Mouse (Mus musculus) heart, postnatal 0 days (tissue): ENCODE results near the gene Fbxw11. TPM values are rescaled to one million over a fixed set of nuclear protein-coding genes. Genes with fewer than 3 reads are reported as not detected.

Experiments
- ATAC-seq: fragments of 200-750 bp; cut with Nextera tagmentation; 2 replicates; pipeline ENCODE4 v1.8.0; 2017; ENCODE audit warnings: low read depth, moderate number of reproducible peaks, moderate library complexity; ENCODE audit not compliant: insufficient read depth
- DNase-seq: peaks from one replicate; pipeline ENCODE4 v3.0.0-alpha.2; 2016; ENCODE audit warnings: low spot score
- H3K27ac ChIP-seq: fragments of 300-500 bp; sonication (generic); 2 replicates; pipeline ENCODE4 v1.5.1; 2014; ENCODE audit warnings: low read depth, mild to moderate bottlenecking
- H3K27me3 ChIP-seq: fragments of 300-500 bp; sonication (generic); 2 replicates; pipeline ENCODE4 v1.6.1; 2014; ENCODE audit warnings: low read length, mixed read lengths; ENCODE audit not compliant: control insufficient read depth, insufficient read depth
- H3K36me3 ChIP-seq: fragments of 300-500 bp; sonication (generic); replicated peaks from 2 replicates; pipeline ENCODE4 v1.6.1; 2014; ENCODE audit warnings: low read length, mixed read lengths; ENCODE audit not compliant: control insufficient read depth, insufficient read depth
- H3K4me1 ChIP-seq: fragments of 300-500 bp; sonication (generic); 2 replicates; pipeline ENCODE4 v1.6.1; 2014; ENCODE audit warnings: antibody characterized with exemption; ENCODE audit not compliant: control insufficient read depth, insufficient read depth
- H3K4me2 ChIP-seq: fragments of 300-500 bp; sonication (generic); 2 replicates; pipeline ENCODE4 v1.6.1; 2014; ENCODE audit warnings: low read depth, mild to moderate bottlenecking, low read length, moderate library complexity
- H3K4me3 ChIP-seq: fragments of 300-500 bp; sonication (generic); 2 replicates; pipeline ENCODE4 v1.5.1; 2014; ENCODE audit warnings: low read depth, low read length
- H3K9ac ChIP-seq: fragments of 300-500 bp; sonication (generic); replicated peaks from 2 replicates; pipeline ENCODE4 v1.6.1; 2014; ENCODE audit warnings: low read depth, low read length, mixed read lengths
- H3K9me3 ChIP-seq: fragments of 300-500 bp; sonication (generic); replicated peaks from 2 replicates; pipeline ENCODE4 v1.6.1; 2016; ENCODE audit warnings: low read length; ENCODE audit not compliant: control insufficient read depth
- CTCF ChIP-seq: IDR thresholded peaks from 2 replicates; pipeline ENCODE4 v1.5.1; 2016; ENCODE audit warnings: antibody characterized with exemption, control low read depth, low read depth
- EP300 ChIP-seq: IDR thresholded peaks from 2 replicates; pipeline ENCODE4 v1.6.1; 2016; ENCODE audit warnings: antibody characterized with exemption, low read depth
- WGBS: fragments of 180-500 bp; shearing (Covaris S2); extraction: QIAGEN DNeasy Blood & Tissue Kit; methylation state at CpG from one replicate; pipeline ENCODE4 v1.1.7; 2014; 5-methylcytosine and 5-hydroxymethylcytosine counted together
- polyA plus RNA-seq: library from polyadenylated mRNA; unstranded; fragments of >200 nt; fragmentation: Nextera tagmentation; extraction: Ambion mirVana; gene quantifications from 2 replicates; pipeline ENCODE4 v1.2.1, GENCODE M21; 2015
- total RNA-seq: library from RNA; depleted of rRNA; stranded (reverse); fragments of >200 nt; gene quantifications from 2 replicates; pipeline ENCODE4 v1.2.3, GENCODE M21; 2014; ENCODE audit warnings: low replicate concordance; rRNA removed

Gene Fbxw11
- total and polyA plus RNA-seq, 2 experiments from 2014 or later = 45.9 to 58.3 TPM

DNA sequence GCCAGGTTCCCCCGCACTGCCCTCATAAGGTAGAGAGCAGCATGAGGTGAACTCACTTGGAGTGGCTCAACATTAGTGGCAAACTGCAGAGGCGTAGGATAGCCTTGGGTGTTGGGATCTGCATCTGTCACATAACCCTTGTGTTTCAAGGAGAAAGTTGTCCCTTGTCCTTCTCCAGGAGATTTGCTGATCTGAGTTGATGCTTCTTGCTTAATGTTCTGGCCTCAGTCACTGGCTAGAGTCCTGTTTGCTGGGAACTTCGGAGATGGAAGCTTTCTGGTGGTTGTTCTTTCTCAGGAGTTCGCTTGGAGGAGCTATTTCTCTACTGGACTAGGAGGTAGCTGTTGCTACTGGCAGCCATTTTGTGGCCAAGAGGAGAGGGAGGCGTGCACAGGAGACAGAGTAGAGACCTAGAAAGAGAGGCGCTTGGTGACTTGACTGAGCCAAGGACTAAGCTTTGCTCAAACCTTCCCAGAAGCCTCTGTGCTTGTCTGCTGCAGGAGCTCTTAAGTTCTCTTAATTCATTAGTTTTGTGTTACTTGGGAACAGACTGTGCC lies 143.1 kb downstream of the Fbxw11 start:
- Histone ChIP-seq H3K9ac (no peak overlapping the region), H3K27ac (no peak overlapping the region), H3K36me3 (no peaks in the 10 kb centered on the region), H3K4me3 (no peak overlapping the region), H3K9me3 (no peaks in the 10 kb centered on the region), H3K4me1 (0 out of 2 replicates have a peak, but pooled peaks cover 15% of the 10 kb centered on the region), H3K27me3 (no peaks in the 10 kb centered on the region), H3K4me2 (no peak overlapping the region)
- 78% methylated on average over 6 of the region's 6 CpGs for WGBS
- DNase-seq (no peak), ATAC-seq (no peak)
- TF ChIP-seq CTCF (no peak), EP300 (no peak)

- no peak overlapping the region for H3K27ac ChIP-seq
- WGBS = 79% methylated on average over 5 of the region's 5 CpGs
- no peaks in the 10 kb centered on the region for H3K27me3 ChIP-seq
- ATAC-seq (no peak), DNase-seq (no peak)
- no peak overlapping the region for H3K4me2 ChIP-seq
- H3K4me3 ChIP-seq = no peak overlapping the region
- H3K9me3 ChIP-seq = no peaks in the 10 kb centered on the region
- no peaks in the 10 kb centered on the region for H3K36me3 ChIP-seq
- H3K9ac ChIP-seq = no peak overlapping the region
- 0 out of 2 replicates have a peak, but pooled peaks cover 12% of the 10 kb centered on the region for H3K4me1 ChIP-seq
- TF ChIP-seq EP300 (no peak), CTCF (no peak)
These were observed 143.7 kb downstream of the Fbxw11 start for GRCm38 (mm10) chr11:32786201-32786600.

- H3K9me3 ChIP-seq = no peaks in the 10 kb centered on the region
- 74% methylated on average over 10 of the region's 10 CpGs for WGBS
- no peak overlapping the region for H3K27ac ChIP-seq
- DNase-seq = no peak
- H3K9ac ChIP-seq = no peak overlapping the region
- no peak overlapping the region for H3K4me2 ChIP-seq
- no peaks in the 10 kb centered on the region for H3K27me3 ChIP-seq
- H3K4me3 ChIP-seq = no peak overlapping the region
- TF ChIP-seq EP300 = no peak
- 0 out of 2 replicates have a peak, but pooled peaks cover 4% of the 10 kb centered on the region for H3K4me1 ChIP-seq
- H3K36me3 ChIP-seq = no peaks in the 10 kb centered on the region
- no peak for ATAC-seq
These were observed 152.4 kb downstream of the Fbxw11 start for GRCm38 (mm10) chr11:32794759-32795445.

Other genes starting within 250 kb of the Fbxw11 start
- 22.1 and 25.0 TPM in 2 replicates for gene Ubtd2, start 187.4 kb upstream of the Fbxw11 start, total RNA-seq
- gene Ubtd2, start 187.4 kb upstream of the Fbxw11 start, polyA plus RNA-seq = 11.5 and 11.6 TPM in 2 replicates
- gene Efcab9, start 110.6 kb upstream of the Fbxw11 start, total RNA-seq = not detected in 2 replicates
- 0.18 and 0.26 TPM in 2 replicates for gene Efcab9, start 110.6 kb upstream of the Fbxw11 start, polyA plus RNA-seq
- 4.3 and 6.2 TPM in 2 replicates for gene Stk10, start 109.4 kb upstream of the Fbxw11 start, total RNA-seq
- 1.4 and 1.6 TPM in 2 replicates for gene Stk10, start 109.4 kb upstream of the Fbxw11 start, polyA plus RNA-seq
- not detected in 2 replicates for gene Smim23, start 181.9 kb downstream of the Fbxw11 start, total RNA-seq
- not detected in 2 replicates for gene Smim23, start 181.9 kb downstream of the Fbxw11 start, polyA plus RNA-seq